24 mouse cellular contexts compared by ENCODE assay signal in genomic region chr1:125800506-125800905, GRCm38 (mm10).
"Had no signal": no experiment of that assay in that cellular context is flagged by ENCODE, and none has a peak within 500 bp of the region (broad histone marks: within the 10 kb centered on the region; RNA-seq: fewer than 3 reads in every experiment).

No protein-coding gene starts in this region.

- H3K9ac ChIP-seq: heart, embryonic 12.5 days; hindbrain, embryonic 12.5 days; hindbrain, embryonic 14.5 days; intestine, embryonic 15.5 days; kidney, embryonic 15.5 days; limb, embryonic 12.5 days had no signal

- H3K4me3 ChIP-seq: gastrocnemius, adult 2 months; heart, embryonic 10.5 days; heart, embryonic 12.5 days; hindbrain, embryonic 10.5 days; hindbrain, embryonic 12.5 days; intestine, embryonic 15.5 days; kidney, embryonic 15.5 days; layer of hippocampus, adult 2 months; left cerebral cortex, adult 2 months; limb, embryonic 10.5 days; limb, embryonic 12.5 days had no signal

- H3K27ac ChIP-seq: gastrocnemius, adult 2 months; heart, embryonic 10.5 days; hindbrain, embryonic 10.5 days; hindbrain, embryonic 12.5 days; hindbrain, embryonic 14.5 days; intestine, embryonic 15.5 days; kidney, embryonic 15.5 days; kidney, postnatal 0 days; layer of hippocampus, adult 2 months; left cerebral cortex, adult 2 months; limb, embryonic 10.5 days; limb, embryonic 12.5 days had no signal

- H3K27me3 ChIP-seq: heart, embryonic 12.5 days; hindbrain, embryonic 12.5 days; intestine, embryonic 15.5 days; kidney, embryonic 15.5 days; limb, embryonic 12.5 days had no signal

- H3K9me3 ChIP-seq: intestine, embryonic 15.5 days; limb, embryonic 10.5 days had no signal

- ATAC-seq: forebrain, embryonic 16.5 days; hindbrain, embryonic 16.5 days; inflammation-experienced regulatory T-cells, adult 6 months; intestine, embryonic 15.5 days; intestine, postnatal 0 days had no signal

- H3K4me1 ChIP-seq: heart, embryonic 12.5 days; hindbrain, embryonic 10.5 days; hindbrain, embryonic 12.5 days; intestine, embryonic 15.5 days; kidney, embryonic 15.5 days; limb, embryonic 10.5 days; limb, embryonic 12.5 days had no signal

- H3K4me2 ChIP-seq: heart, embryonic 12.5 days; hindbrain, embryonic 12.5 days; hindbrain, embryonic 14.5 days; intestine, embryonic 15.5 days; kidney, embryonic 15.5 days; limb, embryonic 12.5 days had no signal

- H3K36me3 ChIP-seq: heart, embryonic 12.5 days; hindbrain, embryonic 10.5 days; hindbrain, embryonic 12.5 days; intestine, embryonic 15.5 days; kidney, embryonic 15.5 days; limb, embryonic 10.5 days; limb, embryonic 12.5 days had no signal

- DNase-seq: gastrocnemius, adult 2 months; gastrocnemius, postnatal 10 days; gastrocnemius, postnatal 25 days; heart, adult 18-20 months; heart, postnatal 10 days; heart, postnatal 4 days; kidney, adult 8-10 months; liver had no signal
